Mouse (Mus musculus) heart, adult 10 weeks (tissue): Measurements from ENCODE around the gene Tex10. TPM values are rescaled to one million over a fixed set of nuclear protein-coding genes. Genes with fewer than 3 reads are reported as not detected.

Experiments used
- polyA plus RNA-seq: library from polyadenylated mRNA; stranded (reverse); fragments of 350-450 nt; fragmentation: Illumina TruSeq; extraction: RNeasy Lipid Tissue Mini Kit (QIAGEN cat#74804); gene quantifications from one replicate; pipeline ENCODE4 v1.2.3, GENCODE M21; 2014; ENCODE audit warnings: low read depth, low replicate concordance

Gene Tex10
- polyA plus RNA-seq, result 11.5 TPM

DNA sequence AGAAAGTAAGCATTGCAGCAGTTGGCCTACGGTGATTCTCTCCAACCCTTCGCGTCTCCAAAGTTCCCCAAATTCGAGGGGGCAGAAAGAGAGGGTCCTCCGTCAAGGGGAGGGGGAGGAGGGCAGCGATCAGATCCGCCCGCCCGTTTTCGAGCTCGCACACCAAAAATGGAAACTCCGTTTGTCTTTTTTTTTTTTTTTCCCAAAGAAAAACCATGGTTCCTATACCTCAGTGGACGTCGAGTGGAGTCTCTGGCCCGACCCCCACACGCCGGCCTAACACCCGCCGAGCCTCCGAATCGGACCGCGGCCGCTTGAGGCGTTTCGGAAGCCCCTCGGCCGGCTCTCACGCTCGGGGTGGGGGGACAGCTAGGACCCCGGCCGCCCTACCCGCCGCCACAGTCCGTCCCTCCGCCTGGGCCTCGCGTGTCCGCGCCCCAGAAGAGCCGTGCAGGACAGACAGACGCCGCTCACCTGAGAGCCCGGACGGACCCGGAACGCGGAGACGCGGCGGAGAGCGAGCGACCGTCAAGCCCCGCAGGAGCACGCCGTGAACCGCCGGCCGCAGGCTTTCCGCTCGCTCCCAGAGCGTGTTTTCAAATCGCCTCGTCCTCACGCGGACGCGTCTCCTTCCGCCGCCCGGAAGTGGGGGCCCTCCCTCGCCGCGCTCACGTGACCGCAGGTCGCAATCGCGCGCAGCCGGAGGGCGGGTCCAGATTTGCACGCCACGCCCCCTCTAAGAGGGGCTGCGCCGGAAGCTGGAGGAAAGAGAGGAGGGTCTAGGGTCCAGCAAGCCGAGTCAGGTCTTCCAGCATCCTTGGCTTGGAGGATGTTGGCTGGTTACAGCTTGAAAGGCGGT is at the start of gene Tex10:
Tex10 (minus strand) TSS at position 668 of the 859 bp plus-strand sequence.

Other genes starting within 250 kb of the Tex10 start
- 27.8 TPM for gene Erp44, start 193.9 kb downstream of the Tex10 start, polyA plus RNA-seq
- gene Invs, start 193.7 kb downstream of the Tex10 start, polyA plus RNA-seq, result 4.1 TPM
- gene Msantd3, start 66.5 kb upstream of the Tex10 start, polyA plus RNA-seq, result 15.0 TPM
- 7.9 TPM for gene Tmeff1, start 111.7 kb upstream of the Tex10 start, polyA plus RNA-seq
- 103 TPM for gene Cavin4, start 190.1 kb upstream of the Tex10 start, polyA plus RNA-seq